Mouse (Mus musculus) lung, postnatal 25 days (tissue): ENCODE measurements around the gene Alpk1.

Experiments used
- DNase-seq: peaks from one replicate; pipeline ENCODE4 v3.0.0; 2022; ENCODE audit warnings: low spot score

Gene Alpk1

GRCm38 (mm10) chr3:127630190-127630589 lies 150.1 kb downstream of the Alpk1 start:
- DNase-seq: no peak

DNA sequence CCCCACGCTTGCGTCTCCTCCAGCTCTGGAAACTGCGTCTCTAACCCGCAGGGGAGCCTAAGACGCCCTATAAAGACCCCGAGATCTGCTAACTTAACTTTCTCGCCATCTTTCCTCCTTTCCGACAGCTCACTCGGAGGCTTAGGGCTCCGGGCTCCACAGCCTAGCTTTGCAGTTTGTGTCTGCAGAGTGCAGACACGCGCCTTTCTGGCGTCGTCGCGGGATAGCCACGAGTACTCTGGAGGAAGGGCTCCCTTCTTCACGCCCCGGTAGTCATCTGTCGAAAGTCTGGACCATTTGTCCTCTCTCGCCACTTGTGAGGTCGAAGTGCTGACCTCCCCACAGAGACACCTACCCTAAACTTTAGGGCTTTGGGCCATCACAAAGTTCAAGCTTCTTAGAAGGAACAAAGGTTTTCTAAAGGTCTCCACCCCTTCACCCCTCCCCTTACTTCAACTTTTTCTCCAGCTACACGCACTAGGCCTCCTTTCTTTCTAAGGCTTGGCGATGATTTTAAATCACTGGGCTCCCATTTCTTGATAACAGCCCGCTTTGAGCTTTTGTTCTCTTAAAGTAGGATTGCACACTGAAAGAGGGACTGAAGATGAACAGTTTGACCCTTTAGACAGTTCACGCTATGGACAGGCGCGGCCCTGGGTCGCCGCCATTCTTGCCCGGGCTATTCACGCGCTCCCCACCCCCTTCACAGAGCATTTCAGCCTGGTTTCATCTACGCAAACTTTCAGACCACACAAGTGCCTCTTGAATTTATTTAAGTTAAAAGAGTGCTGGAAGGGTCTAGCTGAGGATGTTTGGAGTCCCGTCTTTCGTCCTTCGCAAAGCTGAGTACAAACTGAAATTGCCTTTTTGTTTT lies 151.8 kb downstream of the Alpk1 start:
- DNase-seq: no peak

- no peak for DNase-seq
Measured at GRCm38 (mm10) chr3:127627956-127628310, 152.4 kb downstream of the Alpk1 start.

DNA sequence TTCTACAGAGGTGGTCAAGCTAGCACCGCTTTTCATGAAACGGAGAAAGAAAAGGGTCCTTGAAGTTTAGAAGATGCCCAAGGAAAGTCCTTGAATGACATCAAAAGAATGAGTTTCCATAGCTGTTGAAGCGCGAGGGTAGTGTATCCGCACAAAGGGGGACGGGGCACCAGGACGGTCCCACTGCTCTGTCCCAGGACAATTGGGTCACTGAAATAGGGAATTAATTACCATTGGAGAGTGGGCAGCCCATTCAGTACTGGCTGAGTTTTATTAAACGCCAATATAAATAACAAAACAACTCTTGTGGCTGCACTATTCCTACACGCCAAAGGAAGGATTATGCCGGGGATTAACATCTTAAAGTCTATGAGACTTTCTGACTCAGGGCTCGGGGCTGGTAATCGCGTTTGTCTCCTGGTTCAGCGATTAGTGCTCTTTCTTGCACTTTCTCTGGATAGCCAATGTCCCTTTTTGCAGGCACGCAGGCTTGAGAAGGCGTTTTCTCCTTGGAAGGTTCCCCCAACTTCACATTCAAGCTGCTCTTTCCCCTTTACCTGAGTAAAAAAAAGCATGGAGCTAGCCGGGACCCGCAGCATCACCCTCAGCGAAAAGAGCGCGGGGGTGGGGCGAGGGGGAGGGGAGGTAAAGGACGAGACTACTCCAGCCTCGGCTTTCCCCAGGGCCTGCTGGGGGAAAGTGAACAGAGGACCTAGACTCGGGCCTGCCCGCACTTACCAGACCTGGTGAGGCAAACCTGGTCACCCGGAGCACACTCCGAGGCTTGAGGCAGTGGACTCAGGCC lies 153.0 kb downstream of the Alpk1 start:
- no peak for DNase-seq

GRCm38 (mm10) chr3:127626524-127626923 lies 153.8 kb downstream of the Alpk1 start:
- no peak for DNase-seq

DNA sequence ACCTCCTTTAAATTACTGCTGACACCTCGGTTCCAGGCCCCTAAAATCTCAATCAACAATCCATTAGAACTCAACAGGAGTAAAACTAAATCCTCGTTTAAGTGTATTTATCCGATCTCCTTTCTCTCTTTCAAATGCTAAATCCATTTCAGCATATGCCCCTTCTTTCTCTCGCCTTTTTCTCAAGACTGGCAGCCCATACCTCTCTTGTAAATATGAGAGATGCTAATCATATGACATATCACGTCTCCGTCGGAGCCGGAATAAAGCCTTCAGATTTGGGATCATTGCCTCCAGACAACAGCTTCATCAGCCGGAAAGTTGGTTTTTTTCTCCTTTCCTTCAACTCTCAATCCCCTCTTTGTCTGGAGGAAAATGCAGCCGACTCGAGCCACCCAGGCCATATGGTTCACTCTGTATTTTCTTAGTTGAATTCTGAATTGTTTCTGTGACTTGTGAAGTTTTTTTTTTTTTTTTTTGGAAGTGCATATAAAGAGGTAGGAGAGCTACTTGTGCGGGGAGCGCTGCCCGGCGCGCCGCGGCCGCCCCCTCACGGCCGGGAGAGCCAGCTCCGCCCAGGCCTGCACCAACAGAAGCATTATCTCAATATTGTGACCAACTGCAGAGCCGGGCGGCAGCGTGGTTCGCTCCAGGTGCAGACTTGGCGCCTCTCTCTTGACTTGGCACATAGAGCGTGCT lies 154.5 kb downstream of the Alpk1 start:
- no peak for DNase-seq

DNA sequence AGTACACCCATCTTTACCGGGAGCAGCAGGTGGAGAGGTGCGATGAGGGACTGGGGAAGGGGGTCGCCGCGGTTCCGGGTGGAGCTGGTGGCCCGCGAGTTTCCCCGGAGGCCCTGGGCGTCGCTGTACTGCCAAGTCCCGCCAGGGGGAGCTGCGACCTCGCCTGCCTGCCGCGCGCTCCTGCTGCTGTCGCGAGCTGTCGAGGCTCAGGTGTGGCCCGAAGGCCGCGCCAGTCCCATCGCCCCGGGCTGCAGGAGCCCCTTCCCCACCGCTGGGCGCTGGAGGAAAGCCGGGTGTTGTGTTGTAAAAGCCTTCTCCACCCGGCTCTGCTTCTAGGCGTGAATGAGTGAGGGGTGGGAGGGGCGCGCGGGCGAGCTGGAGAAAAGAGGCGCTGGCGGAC lies 155.0 kb downstream of the Alpk1 start:
- DNase-seq: peak; percentile 60
